Mouse (Mus musculus) left cerebral cortex, postnatal 10 days (tissue): Measurements from ENCODE around the gene Arid1b. TPM values are rescaled to one million over a fixed set of nuclear protein-coding genes. Genes with fewer than 3 reads are reported as not detected.

Source experiments
- DNase-seq, 2 experiments: peaks; one replicate each; pipeline ENCODE4 v3.0.0; 2021 to 2022; ENCODE audit warnings: low spot score in 2 of 2, mixed read lengths in 1 of 2; ENCODE audit errors: extremely low spot score in 1 of 2
- intact Hi-C: fragments of 180-260 bp; cut with DNase I; formaldehyde crosslinking; loops from one replicate; pipeline ENCODE4 v1.15.1; 2025
- total RNA-seq, 2 experiments: library from RNA; stranded (reverse); gene quantifications; 2 replicates each; pipeline ENCODE4 v1.2.3; 2021

Arid1b gene
- total RNA-seq, 2 experiments from 2014 or later = 77.4 to 83.3 TPM

DNA sequence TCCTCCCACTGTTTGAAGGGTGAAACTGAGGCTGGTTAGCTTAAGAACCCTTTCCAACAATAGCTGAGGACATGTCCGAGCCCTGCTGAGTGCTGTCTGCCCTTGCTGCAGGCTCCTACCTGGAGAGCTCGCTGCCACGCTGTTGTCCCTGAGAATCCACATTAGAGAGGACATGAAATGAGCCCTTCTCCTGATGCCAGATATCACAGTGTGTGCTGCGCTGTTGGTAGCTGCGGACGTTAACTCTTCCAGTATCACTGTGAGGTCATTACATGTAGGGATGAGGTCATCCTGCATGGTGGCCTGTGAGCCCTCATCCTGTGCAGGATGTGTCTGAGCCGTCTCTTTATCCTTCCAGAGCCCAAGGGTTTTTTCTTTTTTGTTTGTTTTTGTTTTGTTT is 235.9 kb downstream of the Arid1b start:
- intact Hi-C loops = no loop called here
- DNase-seq = no peak

DNA sequence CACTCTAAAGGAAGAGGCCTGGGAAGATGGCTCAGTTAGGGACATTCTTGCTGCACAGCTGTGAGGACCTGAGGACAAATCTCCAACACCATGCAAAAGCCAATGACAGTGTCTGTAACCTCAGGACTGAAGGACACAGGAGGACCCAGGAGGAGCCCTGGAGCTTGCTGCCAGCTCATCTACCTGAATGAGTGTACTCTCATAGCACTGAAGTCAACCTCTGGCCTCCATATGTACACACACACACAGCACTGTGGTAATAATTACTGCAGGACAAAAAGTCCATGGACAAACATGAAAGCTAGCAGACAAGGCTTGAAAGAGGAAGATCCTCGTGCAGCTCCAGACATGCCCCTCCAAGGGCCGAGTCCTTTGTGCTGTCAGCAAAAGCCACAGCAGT is 238.0 kb downstream of the Arid1b start:
- no peak for DNase-seq
- intact Hi-C loops = no loop called here

- no peak for DNase-seq
- intact Hi-C loops = no loop called here
Observed at GRCm38 (mm10) chr17:5233991-5234390, 239.9 kb downstream of the Arid1b start.

- intact Hi-C loops = no loop called here
- DNase-seq = no peak
Observed at GRCm38 (mm10) chr17:5235057-5235456, 240.9 kb downstream of the Arid1b start.

- intact Hi-C loops = no loop called here
- DNase-seq = no peak
Observed at GRCm38 (mm10) chr17:5237765-5238164, 243.6 kb downstream of the Arid1b start.

DNA sequence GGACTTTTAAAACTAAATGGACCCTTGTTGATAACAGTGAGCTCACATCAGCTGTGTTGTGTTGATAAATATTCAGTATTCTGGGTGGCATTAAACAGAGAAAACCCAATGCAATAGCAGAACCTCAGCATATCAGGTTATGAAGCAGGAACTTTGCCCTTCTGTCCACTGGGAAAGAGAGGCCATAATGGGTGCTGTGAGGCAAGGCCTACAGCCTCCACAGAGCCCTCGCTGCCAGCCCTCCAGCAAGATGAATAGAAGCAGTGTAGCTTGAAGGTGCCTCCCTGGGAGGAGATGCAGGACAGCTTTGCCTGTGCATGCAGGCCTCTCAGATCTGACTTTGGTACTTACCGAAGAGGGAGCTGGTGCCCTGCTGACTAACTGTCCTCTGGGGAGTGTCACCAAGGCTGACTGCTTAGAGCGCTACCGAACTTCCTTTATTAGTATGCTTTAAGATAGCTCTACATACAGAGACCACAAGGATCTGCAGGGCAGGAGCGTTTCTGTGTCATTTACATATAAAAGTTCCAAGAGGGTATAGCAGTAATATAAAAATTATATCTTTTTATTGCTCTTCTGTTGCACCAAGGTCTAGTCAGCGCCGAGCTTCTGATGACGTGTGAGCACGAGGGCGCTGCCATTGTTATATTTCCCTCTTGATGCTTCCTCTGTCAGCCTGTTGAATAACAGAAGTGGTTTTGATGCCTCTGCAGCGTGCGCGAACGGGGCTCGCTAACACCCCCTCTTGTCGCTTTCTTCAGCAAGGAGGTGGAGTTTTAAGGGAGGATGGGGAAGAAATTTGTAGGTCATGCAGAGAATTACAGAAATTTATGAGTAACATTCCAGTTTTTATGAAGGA is 244.5 kb downstream of the Arid1b start:
- no peak for DNase-seq
- intact Hi-C loops = no loop called here

DNA sequence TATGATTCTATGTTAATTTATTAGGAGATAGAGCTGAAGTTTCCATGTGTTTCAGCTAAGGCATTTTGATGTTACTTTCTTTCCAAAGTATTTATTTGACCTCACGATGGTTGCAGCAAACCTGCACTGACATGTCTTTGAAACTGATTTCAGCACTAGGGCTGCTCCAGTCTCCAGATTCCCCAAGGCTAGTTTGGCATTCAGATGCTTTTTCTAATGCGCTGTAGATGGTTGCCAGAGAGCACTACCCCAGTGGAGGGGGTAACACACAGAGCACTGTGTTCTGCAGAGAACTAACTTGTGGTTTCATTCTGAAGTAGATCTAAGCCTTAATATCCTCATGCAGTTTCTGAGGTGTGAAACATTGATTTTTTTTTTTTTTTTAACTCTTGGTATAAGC is 250.4 kb downstream of the Arid1b start:
- DNase-seq = no peak
- intact Hi-C loops = no loop called here

DNA sequence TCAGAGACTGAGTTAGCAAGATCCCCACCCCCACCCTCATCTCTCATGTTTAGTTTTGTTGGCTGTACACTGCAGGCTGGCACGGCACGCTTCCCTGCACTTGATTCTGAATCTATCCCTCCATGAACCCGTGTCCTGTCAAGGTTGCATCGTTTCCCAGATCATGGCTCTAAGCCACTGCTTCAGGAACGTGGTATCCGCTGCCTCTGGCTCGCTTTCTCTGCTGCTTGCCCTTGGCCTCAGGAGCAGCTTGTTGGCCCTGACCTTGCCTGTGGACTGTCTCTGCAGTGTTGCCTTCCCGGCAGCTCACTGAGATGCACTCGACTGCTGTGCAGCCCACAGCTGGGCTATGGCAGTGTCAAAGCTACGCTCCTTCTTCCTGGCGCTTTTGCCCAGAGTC is 252.6 kb downstream of the Arid1b start:
- intact Hi-C loops = no loop called here
- no peak for DNase-seq

DNA sequence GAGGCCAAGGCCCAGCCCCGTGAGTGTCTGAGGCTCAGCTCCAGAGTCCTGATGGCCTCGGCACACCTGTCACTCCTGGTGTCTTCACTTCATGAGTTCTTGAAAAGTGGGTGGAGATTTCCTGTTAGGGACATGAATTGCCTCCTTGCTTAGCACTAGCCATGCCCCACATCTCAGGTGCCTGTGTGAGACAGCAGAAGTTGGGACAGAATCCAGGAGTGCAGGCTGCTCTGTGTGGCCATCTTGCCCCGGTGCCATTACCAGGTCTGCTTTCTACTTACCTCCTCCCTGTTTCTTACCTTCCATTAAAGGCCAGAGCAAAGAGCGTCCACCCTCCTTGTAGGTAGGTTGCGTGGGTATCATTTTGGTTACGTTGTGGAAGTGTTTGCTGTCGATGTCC is 253.1 kb downstream of the Arid1b start:
- DNase-seq = no peak
- intact Hi-C loops = no loop called here

- no peak for DNase-seq
- intact Hi-C loops = no loop called here
Observed at GRCm38 (mm10) chr17:5247737-5248136, 253.6 kb downstream of the Arid1b start.

GRCm38 (mm10) chr17:5248957-5249656 is 255.0 kb downstream of the Arid1b start:
- intact Hi-C loops = no loop called here
- peak; percentile 56 to 61 for DNase-seq

DNA sequence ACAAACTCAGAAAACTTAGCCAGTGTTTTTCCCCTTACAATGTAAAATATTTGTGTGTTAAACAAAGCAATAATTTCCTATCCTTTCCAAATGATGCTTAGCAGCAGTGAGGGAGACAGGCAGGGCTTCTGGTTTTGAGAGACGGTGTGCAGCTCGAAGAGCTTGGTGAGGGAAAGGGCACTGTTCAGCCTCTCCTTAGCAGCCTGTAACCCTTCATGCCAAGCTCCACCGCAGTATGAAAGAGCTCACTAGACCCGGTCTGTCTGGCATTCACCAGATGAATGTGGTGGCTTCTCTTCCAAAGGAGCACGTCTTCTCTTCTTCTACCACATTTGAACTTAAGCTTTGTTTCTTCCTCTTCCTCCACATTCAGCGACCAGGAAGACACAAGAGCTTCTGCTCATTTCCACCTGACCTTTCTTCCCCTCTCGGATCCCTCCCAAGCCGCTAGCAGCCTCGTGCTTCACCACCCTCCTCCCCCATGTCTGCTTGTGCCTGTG is 255.6 kb downstream of the Arid1b start:
- DNase-seq = no peak
- intact Hi-C loops = loop anchor here (10.0 kb wide), 1 partner anchor 145 kb away; no protein-coding TSS in a partner anchor

DNA sequence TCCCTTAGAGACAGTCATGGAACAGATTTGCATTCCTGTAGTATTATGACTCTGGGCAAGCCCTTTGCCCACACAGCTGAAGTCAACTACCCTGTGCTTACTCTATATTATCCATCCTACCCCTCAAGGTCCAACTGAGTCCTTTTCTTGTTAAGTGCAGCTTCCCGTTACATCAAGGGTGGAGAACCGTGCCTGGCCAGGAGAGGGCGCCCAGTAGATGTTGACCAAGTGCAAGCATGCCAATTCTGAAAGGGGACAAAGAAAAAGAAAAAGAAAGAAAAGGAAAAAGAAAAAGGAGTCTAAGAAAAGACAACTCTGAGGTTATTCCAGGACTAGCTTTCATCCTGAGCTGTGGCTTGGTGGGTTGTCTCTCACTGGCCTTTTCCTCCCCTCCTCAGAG is 258.3 kb downstream of the Arid1b start:
- peak; percentile 55 to 78 for DNase-seq
- intact Hi-C loops = loop anchor here (10.0 kb wide), 1 partner anchor 142 kb away; no protein-coding TSS in a partner anchor

DNA sequence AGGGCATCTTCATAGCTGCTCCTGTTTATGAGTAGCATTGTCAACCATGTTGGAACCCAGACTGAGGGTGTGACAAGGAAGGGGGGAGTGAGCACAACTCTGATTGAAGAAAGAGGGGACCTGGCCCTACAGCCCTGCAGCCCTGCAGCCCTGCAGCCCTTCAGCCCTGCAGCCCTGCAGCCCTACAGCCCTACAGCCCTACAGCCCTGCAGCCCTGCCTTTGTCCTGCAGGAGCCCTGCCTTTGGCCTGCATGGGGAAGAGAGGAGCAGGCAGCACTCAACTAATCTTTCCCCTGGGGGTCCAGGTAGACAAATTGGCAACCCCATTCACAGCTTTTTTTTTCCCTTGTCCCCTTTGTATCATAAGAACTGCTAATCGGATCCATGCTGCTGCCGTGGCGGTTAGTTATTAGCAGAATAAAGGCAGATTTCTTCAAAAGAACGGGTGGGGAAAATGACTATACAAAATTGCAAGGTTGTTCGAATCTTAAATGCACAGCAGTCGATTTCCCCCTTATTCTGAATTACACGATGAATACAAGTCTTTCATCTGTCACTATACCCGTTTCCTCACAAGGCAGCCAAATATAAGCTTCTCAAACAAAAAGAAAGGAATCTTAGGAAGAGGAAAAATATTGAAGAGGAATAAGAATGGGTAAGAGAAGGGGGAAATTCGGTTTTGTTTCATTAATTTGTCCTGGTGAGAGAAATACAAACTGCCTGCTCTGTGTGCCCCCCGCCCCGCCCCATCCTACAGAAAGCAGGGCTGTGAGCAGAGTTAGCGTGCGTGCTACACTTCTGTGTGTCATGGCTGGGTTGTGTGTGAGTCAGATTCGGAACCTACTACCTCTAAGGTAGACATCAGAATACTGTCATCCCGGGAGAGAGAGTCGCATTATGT is 260.8 kb downstream of the Arid1b start:
- DNase-seq = no peak
- intact Hi-C loops = loop anchor here (10.0 kb wide), 1 partner anchor 140 kb away; no protein-coding TSS in a partner anchor

DNA sequence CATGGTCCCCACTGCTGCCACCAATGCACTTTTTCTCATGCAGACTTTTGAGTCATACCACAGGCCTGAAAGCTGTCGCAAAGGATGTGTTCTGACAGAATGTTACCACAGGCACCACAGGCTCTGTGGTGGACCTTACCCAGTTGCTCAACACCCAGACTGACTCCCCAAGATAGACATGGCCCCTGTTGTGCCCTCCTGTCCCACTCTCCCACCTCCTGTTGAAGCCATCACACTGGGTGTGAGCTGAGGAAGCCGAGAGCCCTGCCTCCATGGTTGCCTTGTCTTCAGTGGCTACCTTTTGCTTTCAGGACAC is 261.4 kb downstream of the Arid1b start:
- no peak for DNase-seq
- intact Hi-C loops = loop anchor here (10.0 kb wide), 1 partner anchor 139 kb away; no protein-coding TSS in a partner anchor

- intact Hi-C loops = loop anchor here (10.0 kb wide), 1 partner anchor 136 kb away; no protein-coding TSS in a partner anchor
- no peak for DNase-seq
Observed at GRCm38 (mm10) chr17:5258978-5259377, 264.8 kb downstream of the Arid1b start.

- no peak for DNase-seq
- intact Hi-C loops = no loop called here
Observed at GRCm38 (mm10) chr17:5261131-5261651, 267.1 kb downstream of the Arid1b start.

- DNase-seq = no peak
- intact Hi-C loops = no loop called here
Observed at GRCm38 (mm10) chr17:5261874-5262605, 267.9 kb downstream of the Arid1b start.
